Comparison of ENCODE assay signal across 8 mouse cellular contexts in genomic region chr2:151575119-151575698, GRCm38 (mm10). TPM values are rescaled to one million over a fixed set of nuclear protein-coding genes. Genes with fewer than 3 reads are reported as not detected.
DNase-seq lines count a peak whose midpoint lies in the region; TF ChIP-seq lines count a peak whose summit lies in the region.

No protein-coding gene starts in this region.

- TF ChIP-seq POLR2A in heart, adult 2 months (IDR thresholded peaks at IDR 0.05; ENCODE audit: insufficient read depth, low read depth, low read length): no peak
- TF ChIP-seq POLR2A in kidney, adult 2 months (IDR thresholded peaks at IDR 0.05; ENCODE audit: low read depth, low read length): no peak

- H3K4me1 ChIP-seq in heart, adult 2 months (ENCODE audit: control insufficient read depth, insufficient read depth, low read length): peaks cover 2% of the 10 kb centered on the region; the same call in 1 of the 2 replicates
- H3K4me1 ChIP-seq in kidney, adult 2 months (ENCODE audit: control insufficient read depth, insufficient read depth, low read length): no peaks in the 10 kb centered on the region; the same call in 1 of the 2 replicates

- no peak for DNase-seq in left cerebral cortex, adult 2 months (ENCODE audit: extremely low spot score in 1 of 2, low spot score in 2 of 2)
- DNase-seq in left cerebral cortex, adult 11 months (ENCODE audit: low spot score): no peak
- DNase-seq in cerebellum, adult 9-11 months: peak; percentile 66
- no peak for DNase-seq in heart, adult 2 months
- DNase-seq in kidney, adult 2 months: peak; percentile 53
- DNase-seq in lung, postnatal 14 days: peak; percentile 51
- DNase-seq in splenic B cell, adult 2 months (ENCODE audit: low read depth, low spot score): peak; percentile 58
- DNase-seq in gastrocnemius, postnatal 36 days: no peak

- H3K27ac ChIP-seq in left cerebral cortex, adult 2 months: peak overlapping the region; percentile 93
- peak overlapping the region; percentile 85 for H3K27ac ChIP-seq in heart, adult 2 months
- H3K27ac ChIP-seq in kidney, adult 2 months (ENCODE audit: insufficient read depth, low read depth, low read length): 0 out of 2 replicates have a peak overlapping the region, but pooled peaks have one; percentile 8

- TF ChIP-seq CTCF in left cerebral cortex, adult 2 months (IDR thresholded peaks at IDR 0.05): peak; percentile 57
- TF ChIP-seq CTCF in heart, adult 2 months (IDR thresholded peaks at IDR 0.05): peak; percentile 69
- TF ChIP-seq CTCF in kidney, adult 2 months (conservative IDR thresholded peaks at IDR 0.05; ENCODE audit: insufficient read depth, insufficient read length, low read depth, low read length): no peak

- H3K9ac ChIP-seq in heart, adult 2 months (ENCODE audit: low read depth, low read length): peak overlapping the region; percentile 37

- WGBS in heart, adult 2 months: 21% methylated on average over 7 of the region's 7 CpGs
- WGBS in kidney, adult 2 months: 23% methylated on average over 7 of the region's 7 CpGs

- no peak for TF ChIP-seq EP300 in heart, adult 2 months (IDR thresholded peaks at IDR 0.05; ENCODE audit: insufficient read depth, low read depth, low read length)

- intact Hi-C loops in left cerebral cortex, adult 2 months (cut with DNase I): loop anchor here (1.0 to 10.0 kb wide), 2 partner anchors 101 to 290 kb away; no protein-coding TSS in a partner anchor
- intact Hi-C loops in heart, adult 2 months (cut with DNase I): loop anchor here (5.0 kb wide), 2 partner anchors 107 to 167 kb away; partner anchors contain the start of gene Psmf1
- intact Hi-C loops in gastrocnemius, postnatal 36 days (cut with DNase I): loop anchor here (5.0 kb wide), 1 partner anchor 42 kb away; no protein-coding TSS in a partner anchor

- H3K4me3 ChIP-seq in left cerebral cortex, adult 2 months: peak overlapping the region; percentile 48
- peak overlapping the region; percentile 59 for H3K4me3 ChIP-seq in heart, adult 2 months
- H3K4me3 ChIP-seq in kidney, adult 2 months (ENCODE audit: insufficient read depth, low read depth, low read length): peak overlapping the region; percentile 62

- no peaks in the 10 kb centered on the region for H3K79me2 ChIP-seq in heart, adult 2 months (replicated peaks; ENCODE audit: control insufficient read depth, insufficient read depth, low read length)

- H3K36me3 ChIP-seq in heart, adult 2 months (ENCODE audit: control insufficient read depth, insufficient read depth, low read length): no peaks in the 10 kb centered on the region
- no peaks in the 10 kb centered on the region for H3K36me3 ChIP-seq in kidney, adult 2 months (ENCODE audit: control insufficient read depth, insufficient read depth, low read length)
- H3K36me3 ChIP-seq in splenic B cell, adult 2 months (ENCODE audit: control insufficient read depth, insufficient read depth, low read length, poor library complexity, severe bottlenecking): no peaks in the 10 kb centered on the region

- H3K27me3 ChIP-seq in heart, adult 2 months (ENCODE audit: control insufficient read depth, insufficient read depth, low read length): no peaks in the 10 kb centered on the region
- no peaks in the 10 kb centered on the region for H3K27me3 ChIP-seq in kidney, adult 2 months (replicated peaks; ENCODE audit: control insufficient read depth, insufficient read depth, low read length)
- no peaks in the 10 kb centered on the region for H3K27me3 ChIP-seq in splenic B cell, adult 2 months (ENCODE audit: control insufficient read depth, insufficient read depth, low read length, poor library complexity, severe bottlenecking)

RNA-seq across cellular contexts. Expression of gene Sdcbp2, which starts 2.8 kb away (rescaled TPM):
- 1 to 10 TPM; 1.6 to 3.0 TPM for total RNA-seq in left cerebral cortex, adult 2 months (2021)
- total RNA-seq in heart, adult 2 months (2021): 1 to 10 TPM; 1.9 to 2.4 TPM
- polyA plus RNA-seq in heart, adult 2 months (2012; rRNA removed): 2.2 TPM in 2 replicates
- polyA plus RNA-seq in kidney, adult 2 months (2012; rRNA removed): 1.2 and 1.3 TPM in 2 replicates
- under 1 TPM; 0.48 to 0.54 TPM for total RNA-seq in gastrocnemius, postnatal 36 days (2021)

RNA-seq across cellular contexts. Expression of gene Fkbp1a, which starts 32.9 kb away (rescaled TPM):
- total RNA-seq in left cerebral cortex, adult 2 months (2021): 100 to 1,000 TPM; 702 to 722 TPM
- total RNA-seq in heart, adult 2 months (2021): 100 to 1,000 TPM; 197 to 211 TPM
- 90.5 and 145 TPM in 2 replicates for polyA plus RNA-seq in heart, adult 2 months (2012; rRNA removed)
- polyA plus RNA-seq in kidney, adult 2 months (2012; rRNA removed): 76.7 and 97.9 TPM in 2 replicates
- total RNA-seq in gastrocnemius, postnatal 36 days (2021): 100 to 1,000 TPM; 150 to 166 TPM

RNA-seq across cellular contexts. Expression of gene Snph, which starts 57.2 kb away (rescaled TPM):
- total RNA-seq in left cerebral cortex, adult 2 months (2021): 100 to 1,000 TPM; 328 to 329 TPM
- 1 to 10 TPM; 4.3 to 5.0 TPM for total RNA-seq in heart, adult 2 months (2021)
- 0.09 and 0.21 TPM in 2 replicates for polyA plus RNA-seq in heart, adult 2 months (2012; rRNA removed)
- 0.31 TPM in 2 replicates for polyA plus RNA-seq in kidney, adult 2 months (2012; rRNA removed)
- total RNA-seq in gastrocnemius, postnatal 36 days (2021): 10 to 100 TPM; 25.7 to 33.6 TPM

Comparison
In these comparisons a context has a peak if more than half of its experiments do, and no peak if none do; other contexts are left out.
1. DNase-seq: peak in cerebellum, adult 9-11 months (single experiment), kidney, adult 2 months (single experiment), lung, postnatal 14 days (single experiment) and splenic B cell, adult 2 months (single experiment); none in left cerebral cortex, adult 2 months (0 of 2), left cerebral cortex, adult 11 months (single experiment), heart, adult 2 months (0 of 2) and gastrocnemius, postnatal 36 days (0 of 2).
2. H3K27ac ChIP-seq: peak in every context shown above with its lines; median percentile 93 in left cerebral cortex, adult 2 months; 85 in heart, adult 2 months; 8 in kidney, adult 2 months.
3. RNA of gene Snph, which starts 57.2 kb away (total RNA-seq): 328 to 329 TPM in left cerebral cortex, adult 2 months; 25.7 to 33.6 TPM in gastrocnemius, postnatal 36 days and 4.3 to 5.0 TPM in heart, adult 2 months; every median in the first group is over 4 times any median in the second.
4. Peak in every context shown above with its lines, with median percentiles within 50 percentile points of each other: H3K4me3 ChIP-seq.